Mouse (Mus musculus): ENCODE results near the gene Ccdc33.

Ccdc33 gene

GRCm38 (mm10) chr9:58092581-58093269, 25.9 kb downstream of the Ccdc33 start:
- DNase-seq (ENCODE audit: low spot score in 2 of 2) = no peak

GRCm38 (mm10) chr9:58091623-58092425, 26.8 kb downstream of the Ccdc33 start:
- DNase-seq (ENCODE audit: low spot score in 2 of 2) = no peak

- no peak for DNase-seq (ENCODE audit: low spot score in 2 of 2)
These were observed 31.2 kb downstream of the Ccdc33 start for GRCm38 (mm10) chr9:58087277-58087998.

GRCm38 (mm10) chr9:58086861-58087260, 31.8 kb downstream of the Ccdc33 start:
- no peak for DNase-seq (ENCODE audit: low spot score in 2 of 2)

- DNase-seq (ENCODE audit: low spot score in 2 of 2) = no peak
These were observed 32.4 kb downstream of the Ccdc33 start for GRCm38 (mm10) chr9:58086203-58086602.

GRCm38 (mm10) chr9:58085074-58085473, 33.5 kb downstream of the Ccdc33 start:
- DNase-seq (ENCODE audit: low spot score in 2 of 2) = no peak

GRCm38 (mm10) chr9:58084586-58084985, 34.0 kb downstream of the Ccdc33 start:
- DNase-seq (ENCODE audit: low spot score in 2 of 2) = no peak

- DNase-seq (ENCODE audit: low spot score in 2 of 2) = no peak
These were observed 44.1 kb downstream of the Ccdc33 start for GRCm38 (mm10) chr9:58074561-58074960.

- DNase-seq (ENCODE audit: low spot score in 2 of 2) = no peak
These were observed 51.1 kb downstream of the Ccdc33 start for GRCm38 (mm10) chr9:58067546-58067945.

GRCm38 (mm10) chr9:58066731-58067095, 51.9 kb downstream of the Ccdc33 start:
- no peak for DNase-seq (ENCODE audit: low spot score in 2 of 2)

GRCm38 (mm10) chr9:58065977-58066730, 52.5 kb downstream of the Ccdc33 start:
- DNase-seq (ENCODE audit: low spot score in 2 of 2) = no peak

GRCm38 (mm10) chr9:58065532-58065931, 53.1 kb downstream of the Ccdc33 start:
- no peak for DNase-seq (ENCODE audit: low spot score in 2 of 2)

- no peak for DNase-seq (ENCODE audit: low spot score in 2 of 2)
These were observed 55.1 kb downstream of the Ccdc33 start, which contains the start of gene Stra6 for GRCm38 (mm10) chr9:58063531-58063930. TSS of gene Stra6 (plus strand) at chr9:58063788.

GRCm38 (mm10) chr9:58060677-58061667, 57.7 kb downstream of the Ccdc33 start:
- DNase-seq (ENCODE audit: low spot score in 2 of 2) = peak in 1 of 2 experiments; percentile 69

- no peak for DNase-seq (ENCODE audit: low spot score in 2 of 2)
These were observed 58.7 kb downstream of the Ccdc33 start for GRCm38 (mm10) chr9:58059920-58060319.

- DNase-seq (ENCODE audit: low spot score in 2 of 2) = no peak
These were observed 63.0 kb downstream of the Ccdc33 start for GRCm38 (mm10) chr9:58055666-58056065.

- DNase-seq (ENCODE audit: low spot score in 2 of 2) = no peak
These were observed 64.6 kb downstream of the Ccdc33 start for GRCm38 (mm10) chr9:58054032-58054431.

- no peak for DNase-seq (ENCODE audit: low spot score in 2 of 2)
These were observed 65.1 kb downstream of the Ccdc33 start for GRCm38 (mm10) chr9:58053544-58053943.

- peak; percentile 19 to 59 for DNase-seq (ENCODE audit: low spot score in 2 of 2)
These were observed 65.5 kb downstream of the Ccdc33 start for GRCm38 (mm10) chr9:58053102-58053501.

GRCm38 (mm10) chr9:58051937-58052336, 66.7 kb downstream of the Ccdc33 start:
- DNase-seq (ENCODE audit: low spot score in 2 of 2) = no peak
